11 mouse cellular contexts compared by ENCODE assay signal in the genomic region with DNA sequence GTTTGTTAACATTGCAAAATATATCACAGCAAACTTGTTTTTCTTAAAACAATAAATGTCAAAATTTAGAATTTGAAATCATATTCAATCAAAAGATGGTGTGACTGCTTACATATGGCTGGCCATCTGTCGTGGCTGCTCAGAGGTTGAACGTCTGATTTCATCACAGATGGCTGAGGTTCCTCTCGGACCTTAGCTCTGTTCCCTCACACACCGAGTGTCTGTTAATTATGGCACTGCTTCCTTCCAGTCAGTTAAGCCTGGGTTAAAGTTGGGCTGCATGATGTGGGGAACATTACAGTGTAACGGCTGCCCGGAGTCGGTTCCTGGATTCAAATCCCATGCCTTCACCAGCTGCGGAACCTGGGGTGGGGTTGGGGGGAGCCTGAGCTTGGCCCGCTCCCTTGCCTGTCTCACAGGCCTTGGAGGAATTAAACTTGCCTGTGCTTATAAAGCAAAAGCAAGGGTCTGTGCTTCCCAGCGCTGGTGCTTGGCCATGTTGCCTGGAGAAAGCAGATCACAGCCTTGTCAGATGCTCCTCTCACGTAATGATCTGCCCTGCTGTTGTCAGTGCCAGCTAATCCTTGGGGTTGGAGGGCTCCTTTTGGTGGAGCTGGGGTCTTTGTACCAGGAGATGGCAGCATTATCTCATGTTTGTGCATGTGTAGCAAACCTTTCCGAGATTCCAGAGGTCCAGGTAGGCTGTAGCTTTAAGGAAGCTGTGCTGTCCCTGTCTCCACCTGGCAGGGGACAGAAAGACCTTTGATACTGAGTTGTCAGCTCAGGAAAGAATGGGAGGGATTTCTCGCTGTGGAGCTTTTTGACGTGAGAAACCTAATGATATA. TPM values are rescaled to one million over a fixed set of nuclear protein-coding genes. Genes with fewer than 3 reads are reported as not detected.
DNase-seq lines count a peak whose midpoint lies in the region; ATAC-seq lines count a peak whose summit lies in the region.
"Had no signal": no experiment of that assay in that cellular context is flagged by ENCODE, and none has a peak within 500 bp of the region (broad histone marks: within the 10 kb centered on the region; RNA-seq: fewer than 3 reads in every experiment).

No protein-coding gene starts in this region.

- H3K27me3 ChIP-seq in hindbrain, embryonic 13.5 days, result no peaks in the 10 kb centered on the region
- H3K27me3 ChIP-seq in midbrain, embryonic 16.5 days (ENCODE audit: control insufficient read depth, insufficient read depth, low read depth, low read length), result no peaks in the 10 kb centered on the region
- H3K27me3 ChIP-seq in heart, embryonic 12.5 days (replicated peaks), result no peaks in the 10 kb centered on the region
- H3K27me3 ChIP-seq: CH12.LX; heart, embryonic 15.5 days; megakaryocyte, embryonic 14.5 days had no signal

- H3K9me3 ChIP-seq in hindbrain, embryonic 13.5 days, result no peaks in the 10 kb centered on the region
- no peaks in the 10 kb centered on the region for H3K9me3 ChIP-seq in midbrain, embryonic 16.5 days (replicated peaks; ENCODE audit: control insufficient read depth, low read length, poor library complexity, severe bottlenecking)
- no peaks in the 10 kb centered on the region for H3K9me3 ChIP-seq in heart, embryonic 12.5 days (replicated peaks)
- H3K9me3 ChIP-seq: heart, embryonic 15.5 days; megakaryocyte, embryonic 14.5 days had no signal

- WGBS in hindbrain, embryonic 13.5 days, result 70% methylated on average over 14 of the region's 14 CpGs
- WGBS in midbrain, embryonic 16.5 days, result 60% methylated on average over 14 of the region's 14 CpGs
- 79% methylated on average over 14 of the region's 14 CpGs for WGBS in heart, embryonic 12.5 days

- peak overlapping the region; percentile 14; the same call in 1 of the 2 replicates for H3K27ac ChIP-seq in hindbrain, embryonic 13.5 days
- no peak overlapping the region for H3K27ac ChIP-seq in midbrain, embryonic 16.5 days (ENCODE audit: low read length)
- H3K27ac ChIP-seq in heart, embryonic 12.5 days (ENCODE audit: poor library complexity, severe bottlenecking), result no peak overlapping the region
- H3K27ac ChIP-seq: heart, embryonic 15.5 days had no signal

- H3K4me1 ChIP-seq in hindbrain, embryonic 13.5 days (replicated peaks), result peaks cover 33% of the 10 kb centered on the region
- peaks cover 12% of the 10 kb centered on the region; the same call in 1 of the 2 replicates for H3K4me1 ChIP-seq in midbrain, embryonic 16.5 days (ENCODE audit: control insufficient read depth, insufficient read depth, low read length)
- H3K4me1 ChIP-seq in heart, embryonic 12.5 days (replicated peaks), result peaks cover 37% of the 10 kb centered on the region

- H3K36me3 ChIP-seq in hindbrain, embryonic 13.5 days, result peaks cover 9% of the 10 kb centered on the region
- peaks cover 3% of the 10 kb centered on the region; the same call in 1 of the 2 replicates for H3K36me3 ChIP-seq in midbrain, embryonic 16.5 days (ENCODE audit: control insufficient read depth, insufficient read depth, low read length)
- H3K36me3 ChIP-seq in heart, embryonic 12.5 days, result peaks cover 8% of the 10 kb centered on the region
- H3K36me3 ChIP-seq: heart, embryonic 15.5 days had no signal

- H3K9ac ChIP-seq in hindbrain, embryonic 13.5 days, result no peak overlapping the region
- H3K9ac ChIP-seq in midbrain, embryonic 16.5 days (ENCODE audit: low read depth, low read length), result no peak overlapping the region
- no peak overlapping the region for H3K9ac ChIP-seq in heart, embryonic 12.5 days
- H3K9ac ChIP-seq: heart, embryonic 15.5 days had no signal

- no peak overlapping the region for H3K4me3 ChIP-seq in hindbrain, embryonic 13.5 days
- no peak overlapping the region for H3K4me3 ChIP-seq in midbrain, embryonic 16.5 days (ENCODE audit: low read depth, low read length)
- H3K4me3 ChIP-seq in heart, embryonic 12.5 days, result no peak overlapping the region
- H3K4me3 ChIP-seq: heart, embryonic 15.5 days; megakaryocyte, embryonic 14.5 days had no signal

- no peak overlapping the region for H3K4me2 ChIP-seq in hindbrain, embryonic 13.5 days
- no peak overlapping the region for H3K4me2 ChIP-seq in midbrain, embryonic 16.5 days (ENCODE audit: low read length)
- no peak overlapping the region for H3K4me2 ChIP-seq in heart, embryonic 12.5 days
- H3K4me2 ChIP-seq: heart, embryonic 15.5 days had no signal

- ATAC-seq in hindbrain, embryonic 13.5 days (ENCODE audit: low FRiP score), result no peak
- peak; percentile 65 for ATAC-seq in midbrain, embryonic 16.5 days
- no peak for ATAC-seq in heart, embryonic 12.5 days (ENCODE audit: insufficient number of reproducible peaks, low FRiP score)

- DNase-seq in layer of hippocampus, postnatal 10 days (ENCODE audit: low spot score in 2 of 2), result peak; percentile 28 to 34
- no peak for DNase-seq in layer of hippocampus, adult 11-12 months (ENCODE audit: low spot score)
- peak; percentile 71 for DNase-seq in cerebellum, adult 9-10 months
- no peak for DNase-seq in layer of hippocampus, adult 8-10 months (ENCODE audit: low spot score in 2 of 2)
- no peak for DNase-seq in embryo, embryonic 10 days (ENCODE audit: low spot score)

RNA-seq across cellular contexts. Expression of a gene that starts 40.2 kb away (rescaled TPM):
- total RNA-seq in layer of hippocampus, postnatal 10 days (2021), result 10 to 100 TPM; 47.3 to 55.7 TPM
- polyA plus RNA-seq in hindbrain, embryonic 13.5 days (2015; fragmentation: Nextera tagmentation; extraction: Ambion mirVana), result 47.9 and 51.0 TPM in 2 replicates
- 54.3 and 59.6 TPM in 2 replicates for polyA plus RNA-seq in midbrain, embryonic 16.5 days (2015; fragmentation: Nextera tagmentation; extraction: Ambion mirVana)
- total RNA-seq in layer of hippocampus, adult 8-10 months (2022), result 10 to 100 TPM; 52.2 to 69.7 (median 55.8) TPM
- 41.4 and 41.7 TPM in 2 replicates for polyA plus RNA-seq in heart, embryonic 12.5 days (2016; fragmentation: Nextera tagmentation; extraction: Ambion mirVana)

Comparison
In these comparisons a context has a peak if more than half of its experiments do, and no peak if none do; other contexts are left out.
1. DNase-seq: peak in layer of hippocampus, postnatal 10 days (2 of 2) and cerebellum, adult 9-10 months (single experiment); none in layer of hippocampus, adult 11-12 months (single experiment), layer of hippocampus, adult 8-10 months (0 of 2) and embryo, embryonic 10 days (single experiment).